Mouse (Mus musculus) MEL-GATA-1-ER (cell line): ENCODE measurements around the gene Spata46.

ENCODE experiments used
- DNase-seq: peaks from one replicate; pipeline ENCODE4 v3.0.0-alpha.2; 2012; ENCODE audit warnings: low read depth; ENCODE audit errors: extremely low read depth

Gene Spata46

GRCm38 (mm10) chr1:170339943-170340342, 31.3 kb downstream of the Spata46 start:
- peak; percentile 1 for DNase-seq

GRCm38 (mm10) chr1:170343081-170343480, 34.5 kb downstream of the Spata46 start:
- no peak for DNase-seq

- no peak for DNase-seq
Measured at GRCm38 (mm10) chr1:170343906-170344305, 35.3 kb downstream of the Spata46 start.

- DNase-seq, result no peak
Measured at GRCm38 (mm10) chr1:170346266-170346665, 37.7 kb downstream of the Spata46 start.

- no peak for DNase-seq
Measured at GRCm38 (mm10) chr1:170351080-170351479, 42.5 kb downstream of the Spata46 start.

- DNase-seq, result no peak
Measured at GRCm38 (mm10) chr1:170353335-170353734, 44.7 kb downstream of the Spata46 start.

- no peak for DNase-seq
Measured at GRCm38 (mm10) chr1:170360183-170360915, 51.7 kb downstream of the Spata46 start.
